Mouse (Mus musculus): ENCODE measurements at regions not wholly inside any gene's neighbourhood (a gene's known extent, or its start where the extent isn't known, plus 50 kb on each side); places are given as distances from the start of the nearest gene placed in this dataset.

GRCm38 (mm10) chr6:5553703-5554394 lies 57.7 kb upstream of the Pdk4 start:
- no peak for ATAC-seq (ENCODE audit: low FRiP score)
- no peak overlapping the region for H3K27ac ChIP-seq
- WGBS = 75% methylated on average over 4 of the region's 4 CpGs
- H3K9me3 ChIP-seq (replicated peaks) = no peaks in the 10 kb centered on the region
- no peak overlapping the region for H3K4me2 ChIP-seq (replicated peaks)
- H3K27me3 ChIP-seq = no peaks in the 10 kb centered on the region
- H3K36me3 ChIP-seq = no peaks in the 10 kb centered on the region
- no peak overlapping the region for H3K4me3 ChIP-seq
- H3K9ac ChIP-seq = no peak overlapping the region
- no peaks in the 10 kb centered on the region for H3K4me1 ChIP-seq

GRCm38 (mm10) chr6:5550067-5550466 lies 54.0 kb upstream of the Pdk4 start:
- Histone ChIP-seq H3K36me3 (no peaks in the 10 kb centered on the region), H3K9me3 (replicated peaks) (no peaks in the 10 kb centered on the region), H3K9ac (no peak overlapping the region), H3K4me1 (no peaks in the 10 kb centered on the region), H3K4me3 (no peak overlapping the region), H3K27me3 (no peaks in the 10 kb centered on the region), H3K27ac (no peak overlapping the region), H3K4me2 (replicated peaks) (no peak overlapping the region)
- WGBS = 91% methylated on average over 1 of the region's 1 CpGs
- ATAC-seq (ENCODE audit: low FRiP score) = no peak
